Mouse (Mus musculus): ENCODE measurements around the gene Mterf4.
"Not testable (repeated sequence)": the region's sequence is repeated elsewhere in the genome, so short reads cannot be mapped to it uniquely, and the experiment has no call there.

The Mterf4 gene

DNA sequence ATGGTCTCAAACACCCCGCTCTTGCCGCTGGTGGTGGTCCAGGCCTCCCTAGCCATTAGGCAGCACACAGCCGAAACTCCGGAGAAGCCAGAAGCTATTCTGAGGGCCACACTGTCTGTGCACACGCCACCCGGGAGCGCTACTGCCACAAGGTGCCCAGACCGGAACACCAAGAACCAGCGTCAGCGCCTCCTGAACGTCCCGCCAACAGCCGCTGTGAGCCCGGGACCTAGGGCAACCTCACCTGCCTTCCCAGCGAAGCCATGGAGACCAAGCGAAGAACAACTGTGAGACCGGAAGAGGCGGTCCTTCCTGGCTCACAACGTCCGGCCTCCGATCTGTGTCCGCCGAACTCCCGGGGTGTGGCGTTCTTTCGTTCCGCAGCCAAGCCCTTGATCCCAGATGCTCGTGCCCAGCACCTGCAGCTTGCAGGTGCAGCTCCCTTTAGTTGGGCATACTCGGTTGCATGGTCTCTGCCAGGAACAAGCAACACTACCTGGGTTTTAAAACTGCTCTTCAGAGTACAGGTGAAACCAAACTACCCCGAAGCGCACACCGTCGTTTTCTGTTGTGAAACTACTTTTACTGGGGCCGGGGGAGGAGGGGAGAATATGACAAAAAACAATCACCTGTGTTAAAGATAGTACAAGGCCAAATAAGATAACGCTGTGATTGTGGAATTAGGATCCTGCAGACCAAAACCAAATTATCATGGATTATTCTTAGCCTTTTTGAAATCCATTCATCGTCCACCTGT lies at the start of gene Mterf4:
Mterf4 (minus strand) TSS at position 335 of the 757 bp plus-strand sequence.
- ATAC-seq (ENCODE audit: low TSS enrichment) = peak; percentile 99

DNA sequence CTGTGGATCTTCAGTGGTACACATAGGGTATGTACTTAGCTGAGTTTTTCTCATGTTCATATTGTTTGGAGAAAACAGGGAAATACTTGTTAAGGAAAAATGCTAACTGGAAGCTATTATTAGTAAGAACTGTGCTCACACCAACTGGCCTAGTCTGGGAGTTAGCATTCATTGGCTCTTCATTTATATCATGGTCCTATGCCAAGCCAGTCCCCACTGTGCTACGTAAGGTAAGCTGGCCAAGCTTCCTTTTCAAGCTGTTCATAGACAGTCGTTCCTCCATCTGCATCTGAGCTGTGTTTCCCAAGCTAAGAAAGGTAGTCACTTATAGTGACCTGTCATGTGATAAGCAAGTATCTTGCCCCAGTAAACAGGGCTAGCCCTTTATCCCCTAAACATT lies 47.0 kb upstream of the Mterf4 start:
- peak; percentile 76 for ATAC-seq (ENCODE audit: low TSS enrichment)

DNA sequence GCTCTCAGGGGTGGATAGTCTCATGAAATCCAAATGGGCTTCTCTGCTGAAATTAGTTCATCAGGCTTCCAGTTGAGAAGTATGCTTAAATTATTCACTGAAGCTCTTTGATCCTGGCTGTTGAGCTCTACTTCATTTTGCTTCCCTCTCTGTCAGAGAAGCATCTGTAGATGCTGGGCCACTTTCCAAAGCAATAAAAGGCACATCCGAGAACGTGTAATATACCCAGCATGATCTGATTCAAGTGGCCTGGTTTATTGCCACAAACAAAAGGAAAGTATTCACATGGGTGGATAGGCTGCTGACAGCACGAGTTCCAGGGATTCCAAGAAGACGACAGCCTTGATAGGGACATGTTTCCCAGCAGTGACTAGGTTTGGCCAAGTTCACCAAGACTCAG lies 44.0 kb upstream of the Mterf4 start:
- peak; percentile 42; the same call in 1 of the 2 replicates for ATAC-seq (ENCODE audit: low TSS enrichment)

DNA sequence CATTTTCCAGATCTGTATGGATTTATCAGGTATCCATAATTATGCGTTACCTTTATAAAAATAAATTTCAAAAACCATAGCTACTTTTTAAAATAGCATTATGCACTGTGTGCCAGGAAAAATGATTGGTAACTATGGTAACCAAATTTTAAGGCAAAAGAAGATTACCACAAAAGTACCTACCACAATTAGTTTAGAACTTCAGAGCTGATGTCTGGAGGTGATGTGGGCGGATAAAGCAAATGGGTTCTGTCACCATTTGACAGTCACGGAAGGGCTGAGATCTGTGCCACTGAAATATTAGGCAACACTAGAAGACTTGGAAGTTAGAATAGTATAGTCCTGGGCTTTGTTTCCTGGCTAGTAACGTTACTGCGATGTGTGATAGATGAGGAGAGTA lies 41.5 kb upstream of the Mterf4 start:
- no peak for ATAC-seq (ENCODE audit: low TSS enrichment)

DNA sequence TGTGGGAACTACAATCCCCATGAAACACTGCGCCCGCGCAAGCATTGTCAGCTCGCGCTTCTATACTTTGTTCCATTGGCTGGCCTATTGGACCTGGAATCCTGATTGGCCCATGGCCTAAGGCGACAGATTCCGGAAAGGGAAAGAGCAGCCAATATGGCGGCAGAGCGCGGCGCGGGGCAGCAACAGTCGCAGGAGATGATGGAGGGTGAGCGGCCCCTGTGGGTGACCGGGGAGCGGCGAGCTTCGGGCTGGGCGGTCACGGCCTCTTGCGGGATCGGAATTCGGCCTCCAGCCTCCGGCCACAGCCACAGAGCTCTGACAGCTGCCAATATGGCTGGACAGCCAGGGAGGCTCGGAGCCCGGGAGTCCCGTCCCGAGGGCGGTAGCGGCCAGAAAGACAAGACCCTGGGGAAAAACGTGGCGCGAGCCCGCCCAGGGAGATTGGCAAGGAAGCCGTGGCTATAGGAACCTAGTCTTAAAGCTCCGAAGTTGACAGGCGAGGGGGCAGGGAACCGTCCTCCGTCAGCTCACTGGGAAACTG lies 37.9 kb upstream of the Mterf4 start:
- ATAC-seq (ENCODE audit: low TSS enrichment) = peak; percentile 96

DNA sequence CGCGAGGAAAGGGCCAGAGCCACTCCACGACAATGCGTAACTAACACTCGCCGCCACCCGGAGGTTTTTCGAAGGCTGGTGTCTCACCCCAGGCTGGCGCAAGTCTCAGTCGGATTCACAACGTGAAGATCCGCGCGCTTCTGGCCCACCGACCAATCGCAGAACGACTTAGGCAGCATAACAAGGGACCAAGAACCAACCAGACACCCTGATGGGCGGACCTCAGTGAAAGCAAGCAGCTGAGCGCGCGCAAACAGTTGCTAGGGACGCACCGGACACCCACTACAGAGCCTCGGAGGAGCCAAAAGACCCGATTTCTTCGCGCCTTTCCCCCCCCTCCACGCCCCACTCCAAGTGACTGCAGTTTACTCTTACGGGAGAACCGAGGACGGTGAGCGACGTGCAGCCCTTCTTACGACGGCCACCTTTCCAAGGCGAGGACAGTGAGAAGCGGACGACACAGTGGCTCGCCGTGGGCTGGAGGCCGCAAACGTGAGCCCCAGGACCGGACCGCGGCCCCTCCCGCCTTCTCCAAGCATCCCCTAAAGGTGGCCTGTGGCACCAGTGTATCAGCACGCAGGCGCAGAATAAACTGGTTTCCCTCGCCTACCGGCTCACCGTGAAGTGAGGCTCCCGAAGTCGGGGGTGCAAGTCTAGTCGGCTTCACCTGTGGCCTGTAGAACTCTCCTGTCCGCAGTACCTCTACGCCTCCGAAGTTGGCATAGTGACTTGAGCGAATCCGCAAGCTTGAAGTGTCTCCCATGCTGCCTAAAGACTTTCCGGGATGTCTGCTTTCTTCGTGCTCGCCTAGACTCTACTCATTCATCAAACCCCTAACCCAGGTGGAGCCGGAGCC lies 37.2 kb upstream of the Mterf4 start, which contains the start of the genes Ppp1r7 and Pask:
Ppp1r7 (plus strand) TSS at position 207 of the 856 bp plus-strand sequence.
Pask (minus strand) TSS at position 835 of the 856 bp plus-strand sequence.
- peak; percentile 93 for ATAC-seq (ENCODE audit: low TSS enrichment)

DNA sequence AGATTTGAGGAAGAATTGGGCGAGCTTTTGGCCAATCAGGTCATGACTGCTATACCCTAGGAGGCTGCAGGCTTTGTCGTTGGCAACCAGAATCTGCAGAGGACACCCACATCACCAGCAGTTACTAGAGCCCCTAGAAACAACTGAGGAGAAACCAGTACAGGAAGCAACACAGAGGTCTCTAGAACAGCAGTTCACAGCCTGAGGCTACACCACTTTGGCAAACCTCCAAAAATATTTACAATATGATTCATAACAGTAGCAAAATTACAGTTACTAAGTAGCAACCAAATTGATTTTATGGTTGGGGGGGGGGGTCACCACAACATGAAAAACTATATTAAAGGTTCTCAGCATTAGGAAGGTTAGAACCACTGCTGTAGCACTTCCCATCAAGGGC lies 28.9 kb upstream of the Mterf4 start:
- no peak for ATAC-seq (ENCODE audit: low TSS enrichment)

DNA sequence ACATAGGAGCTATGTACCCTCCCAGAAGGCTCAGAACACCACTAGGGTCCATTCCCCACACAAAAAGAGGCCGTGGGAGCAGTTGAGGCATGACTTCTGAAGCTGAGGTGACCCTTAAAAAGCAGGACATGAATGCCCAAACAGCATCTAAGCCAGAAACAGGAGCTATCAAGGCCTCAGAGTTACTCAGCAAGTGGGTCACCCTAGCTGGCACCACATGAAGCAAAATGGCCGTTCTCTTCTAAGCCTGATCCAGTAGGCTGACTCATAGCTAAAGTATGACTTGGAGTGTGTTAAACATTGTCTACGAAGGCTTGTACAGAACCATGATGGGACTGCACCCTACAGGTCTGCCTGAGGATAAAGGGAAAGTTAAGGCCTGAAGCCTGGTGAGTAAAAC lies 20.7 kb upstream of the Mterf4 start:
- no peak for ATAC-seq (ENCODE audit: low TSS enrichment)

DNA sequence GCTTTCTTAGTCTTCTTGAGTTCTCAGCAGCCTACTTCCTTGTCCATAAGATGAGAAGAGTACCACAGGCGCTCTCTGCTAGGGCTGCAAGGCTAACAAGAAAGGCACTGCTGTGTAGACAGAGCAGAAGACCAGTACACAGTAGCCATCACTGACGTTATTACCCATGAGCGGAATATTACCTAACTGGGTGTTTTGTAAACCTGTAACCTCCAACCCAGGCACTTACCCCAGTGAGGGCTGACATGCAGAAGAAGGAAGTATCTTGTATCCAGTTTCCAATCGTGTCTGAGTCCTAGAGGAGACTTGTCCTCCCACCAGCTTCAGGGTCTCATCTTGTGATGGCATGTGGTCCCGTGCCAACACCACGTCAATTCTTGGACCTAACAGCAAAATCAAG lies 18.3 kb upstream of the Mterf4 start:
- no peak for ATAC-seq (ENCODE audit: low TSS enrichment)

DNA sequence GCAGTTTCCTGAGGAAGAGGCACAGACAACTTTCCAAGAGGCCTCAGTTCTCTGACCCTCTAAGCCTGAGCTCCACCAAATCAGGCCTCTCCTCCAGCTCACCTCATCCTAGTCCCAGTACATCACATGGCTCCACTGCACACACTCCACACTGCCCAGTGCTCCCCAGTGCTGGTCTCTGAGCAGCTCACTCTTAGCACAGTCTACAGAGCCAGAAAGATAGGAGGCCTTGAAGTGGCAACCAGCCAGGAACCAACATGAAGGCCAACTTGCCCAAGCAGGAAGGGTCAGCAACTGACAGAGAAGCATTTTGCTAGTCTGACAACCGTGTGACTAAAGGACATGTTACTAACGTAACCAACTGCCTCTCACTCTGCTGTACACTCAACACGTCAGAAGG lies 5.1 kb downstream of the Mterf4 start:
- no peak for ATAC-seq (ENCODE audit: low TSS enrichment)

DNA sequence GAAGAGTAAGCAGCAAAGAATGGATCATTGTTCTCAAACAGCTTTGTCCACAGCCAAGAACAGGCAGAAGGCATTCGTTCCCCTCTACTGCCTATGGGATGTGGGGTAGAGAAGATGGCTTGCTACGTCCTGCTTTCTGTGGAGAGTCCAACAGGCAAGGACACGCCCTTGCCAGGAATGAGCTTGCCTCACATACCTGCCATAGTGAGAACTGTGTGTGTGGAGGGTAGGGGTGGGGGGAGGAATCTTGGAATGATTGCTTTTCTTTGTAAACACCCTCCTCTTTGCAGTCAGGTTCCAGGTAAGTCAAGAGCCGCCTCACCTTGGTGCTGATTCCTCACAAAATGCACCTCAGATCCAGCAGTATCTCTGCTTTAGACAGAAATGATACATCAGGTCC lies 5.9 kb downstream of the Mterf4 start:
- ATAC-seq (ENCODE audit: low TSS enrichment) = no peak

DNA sequence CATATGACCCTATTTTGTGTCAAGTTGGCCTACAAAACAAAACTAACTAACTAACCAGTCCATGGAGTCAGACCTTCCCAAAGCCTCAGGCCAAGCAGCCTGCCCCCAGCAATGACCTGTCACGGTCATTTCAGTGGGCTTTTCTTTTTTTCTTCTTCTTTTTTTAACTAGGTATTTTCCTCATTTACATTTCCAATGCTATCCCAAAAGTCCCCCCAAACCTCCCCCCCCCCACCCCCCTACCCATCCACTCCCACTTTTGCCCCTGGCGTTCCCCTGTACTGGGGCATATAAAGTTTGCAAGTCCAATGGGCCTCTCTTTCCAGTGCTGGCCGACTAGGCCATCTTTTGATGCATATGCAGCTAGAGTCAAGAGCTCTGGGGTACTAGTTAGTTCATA lies 11.2 kb downstream of the Mterf4 start:
- not testable (repeated sequence) for ATAC-seq (ENCODE audit: low TSS enrichment)

DNA sequence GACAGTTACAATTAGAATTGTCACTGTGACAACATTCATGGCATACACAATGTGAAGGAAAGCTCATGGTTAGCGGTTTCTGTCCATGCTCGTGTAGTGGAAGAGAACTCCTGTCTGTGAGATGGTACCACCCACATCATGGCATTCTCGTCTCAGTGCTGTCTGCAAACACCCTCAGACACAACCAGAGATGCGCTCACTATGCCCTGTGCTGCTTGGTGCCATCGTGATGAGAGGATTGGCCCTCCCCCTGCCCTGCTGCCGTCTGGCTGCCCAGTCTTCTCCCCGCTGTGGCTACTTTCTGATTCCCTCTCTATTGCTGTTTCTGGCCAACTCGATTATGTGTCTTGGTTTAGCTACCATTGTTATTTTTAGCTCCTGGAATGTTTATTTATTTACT lies 13.7 kb downstream of the Mterf4 start:
- peak; percentile 67; the same call in 1 of the 2 replicates for ATAC-seq (ENCODE audit: low TSS enrichment)

DNA sequence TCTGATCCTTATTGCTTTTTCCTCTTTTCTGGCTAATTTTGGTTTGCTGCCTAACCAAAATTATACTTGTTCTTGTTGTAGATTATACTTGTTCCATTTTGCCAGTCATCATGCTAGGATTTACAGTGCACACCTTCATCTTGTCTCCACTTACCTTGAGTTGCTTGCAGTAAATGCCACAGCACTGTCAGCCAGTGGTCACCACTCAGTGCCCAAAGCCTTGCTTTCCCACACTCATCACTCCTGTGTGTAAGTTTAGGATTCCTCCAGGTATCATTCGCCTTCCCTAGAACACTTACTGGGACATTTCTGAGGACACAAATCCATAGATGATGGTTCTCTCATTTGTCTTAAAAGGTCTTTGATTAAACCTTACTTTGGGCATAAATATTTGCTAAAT lies 14.1 kb downstream of the Mterf4 start:
- no peak for ATAC-seq (ENCODE audit: low TSS enrichment)

DNA sequence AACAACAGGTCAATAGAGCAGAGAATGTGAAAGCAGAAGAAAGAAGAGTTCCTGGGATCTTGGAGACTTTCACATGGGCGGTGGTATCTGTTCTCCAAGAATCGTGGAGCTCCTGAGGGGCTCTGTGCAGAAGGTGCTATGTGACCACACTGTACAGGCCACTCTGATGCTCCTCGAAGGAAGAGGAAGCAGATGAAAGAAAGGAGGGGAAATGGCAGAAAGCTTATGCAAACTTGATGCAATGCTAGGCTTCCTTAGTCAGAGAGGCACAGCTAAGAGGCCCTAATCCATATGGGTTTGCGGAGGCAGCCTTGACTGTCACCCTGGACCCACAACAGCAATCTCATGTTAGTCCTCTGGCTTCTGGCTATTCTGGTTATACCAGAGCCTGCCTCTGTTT lies 14.8 kb downstream of the Mterf4 start:
- no peak for ATAC-seq (ENCODE audit: low TSS enrichment)

DNA sequence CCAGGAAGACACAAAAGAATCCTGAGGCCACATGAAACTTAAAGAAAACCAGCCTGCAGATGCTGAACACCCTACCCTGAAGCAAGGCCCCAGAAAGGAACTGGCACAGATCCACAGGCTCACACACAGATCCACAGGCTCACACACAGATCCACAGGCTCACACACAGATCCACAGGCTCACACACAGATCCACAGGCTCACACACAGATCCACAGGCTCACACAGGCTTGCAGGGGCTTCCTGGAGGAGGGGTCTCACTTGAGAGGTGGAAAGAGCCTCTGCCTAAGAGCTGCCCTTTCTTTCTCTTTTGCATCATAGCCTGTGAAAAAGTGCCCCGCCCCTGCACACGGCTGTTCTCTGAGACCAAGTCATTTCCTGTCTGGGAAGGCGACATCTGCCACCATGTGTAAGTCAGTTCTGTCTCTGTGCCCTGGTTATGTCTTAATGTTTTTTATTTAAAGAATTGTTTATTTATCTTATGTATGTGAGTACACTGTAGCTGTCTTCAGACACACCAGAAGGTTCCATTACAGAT lies 16.0 kb downstream of the Mterf4 start:
- ATAC-seq (ENCODE audit: low TSS enrichment) = no peak

DNA sequence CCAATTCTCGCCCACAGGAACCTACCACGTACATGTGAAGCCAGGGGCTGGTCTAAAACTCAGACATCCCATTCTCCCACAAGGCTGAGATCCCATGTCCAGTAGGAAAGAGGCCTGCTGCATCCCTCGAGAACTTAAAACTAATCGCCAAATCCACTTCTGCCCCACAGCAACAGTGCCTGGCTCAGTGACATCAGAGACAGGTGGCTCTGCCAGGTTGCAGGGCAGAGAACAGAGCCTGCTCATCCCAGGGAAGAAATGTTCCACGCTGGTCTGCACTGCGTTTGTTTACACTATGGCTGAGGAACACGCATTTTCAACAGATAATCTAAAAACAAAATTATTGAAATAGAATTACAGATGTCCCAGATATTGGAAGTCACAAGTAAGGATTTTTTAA lies 28.7 kb downstream of the Mterf4 start:
- ATAC-seq (ENCODE audit: low TSS enrichment) = no peak

DNA sequence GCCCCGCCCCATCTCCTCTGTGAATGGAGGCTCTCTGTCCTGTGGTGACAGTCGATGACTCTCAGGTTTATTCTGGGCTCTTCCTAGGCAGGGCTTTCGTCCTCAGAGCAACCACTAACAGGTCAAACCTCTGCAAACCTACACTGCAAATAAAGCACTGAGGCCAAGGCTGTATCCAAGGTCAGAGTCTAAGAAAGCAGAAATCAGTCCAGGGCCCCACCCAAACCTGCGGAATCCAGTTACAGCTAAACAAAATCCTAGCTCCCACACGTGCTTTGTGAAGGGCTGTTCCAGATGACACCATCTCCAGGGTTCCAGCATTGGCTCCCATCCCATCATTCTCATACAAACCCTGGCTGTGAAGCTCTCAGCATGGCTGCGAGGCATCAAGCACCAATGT lies 30.2 kb downstream of the Mterf4 start:
- no peak for ATAC-seq (ENCODE audit: low TSS enrichment)

DNA sequence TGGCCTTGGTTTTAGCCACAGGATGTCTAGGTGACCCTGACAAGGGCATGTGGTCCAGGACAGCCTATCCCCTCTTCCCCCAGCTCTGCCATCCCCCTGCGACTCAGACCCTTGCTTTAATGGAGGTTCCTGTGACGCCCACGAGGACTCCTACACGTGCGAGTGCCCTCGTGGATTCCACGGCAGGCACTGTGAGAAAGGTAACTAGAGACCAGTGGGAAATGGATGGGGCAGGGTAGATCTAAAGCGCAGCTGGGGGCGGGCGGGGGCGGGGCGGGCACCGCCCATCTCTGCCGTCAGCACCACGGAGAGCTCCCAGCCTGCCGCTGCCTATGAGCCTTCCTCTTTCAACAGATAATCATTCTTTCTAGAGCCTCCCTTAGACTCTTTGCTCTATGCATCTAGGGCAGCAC lies 33.3 kb downstream of the Mterf4 start:
- ATAC-seq (ENCODE audit: low TSS enrichment) = no peak

DNA sequence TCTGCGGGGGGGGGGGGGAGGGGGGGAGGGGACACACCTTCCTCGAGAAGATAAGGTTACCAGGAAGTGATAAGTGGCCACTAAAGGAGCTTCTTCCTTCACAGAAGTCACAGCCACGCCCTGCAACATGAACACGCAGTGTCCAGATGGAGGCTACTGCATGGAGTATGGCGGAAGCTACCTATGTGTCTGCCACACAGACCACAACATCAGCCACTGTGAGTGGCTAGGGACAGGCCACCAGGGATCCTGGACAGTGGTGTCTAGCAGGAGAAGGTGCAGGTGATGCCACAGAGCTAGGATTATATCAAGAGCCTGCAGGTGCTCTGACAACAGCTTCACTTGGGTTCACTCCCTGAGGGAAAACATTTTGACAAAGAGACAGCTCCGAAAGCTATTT lies 34.0 kb downstream of the Mterf4 start:
- ATAC-seq (ENCODE audit: low TSS enrichment) = no peak

DNA sequence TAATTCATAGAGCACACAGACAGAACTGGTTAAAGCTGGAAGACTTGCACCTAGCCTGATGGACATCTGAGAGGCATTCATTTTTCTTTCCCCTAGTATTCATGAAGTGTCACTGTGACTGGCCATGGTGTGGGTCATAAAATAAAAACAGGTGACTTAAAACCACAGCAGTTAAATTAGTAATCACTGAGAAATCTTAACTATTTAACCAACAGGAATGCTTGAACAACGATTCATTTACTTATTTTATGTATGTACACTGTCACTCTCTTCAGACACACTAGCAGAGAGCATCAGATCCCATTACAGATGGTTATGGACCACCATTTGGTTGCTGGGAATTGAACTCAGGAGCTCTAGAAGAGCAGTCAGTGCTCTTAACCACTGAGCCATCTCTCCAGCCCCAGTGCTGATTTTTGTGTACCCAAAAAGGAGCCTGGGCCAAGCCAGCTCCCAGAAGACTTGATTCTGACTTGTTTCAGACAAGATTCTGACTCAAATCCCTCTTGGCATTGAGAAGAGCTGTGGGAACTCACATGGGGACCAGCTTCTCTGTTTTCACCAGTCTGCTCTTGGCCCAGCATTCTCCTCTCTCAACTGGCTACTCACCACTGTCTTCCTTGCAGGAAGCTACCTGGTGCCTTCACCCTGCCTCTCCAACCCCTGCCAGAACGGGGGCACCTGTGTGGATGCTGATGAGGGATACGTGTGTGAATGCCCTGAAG lies 35.0 kb downstream of the Mterf4 start:
- ATAC-seq (ENCODE audit: low TSS enrichment) = no peak

DNA sequence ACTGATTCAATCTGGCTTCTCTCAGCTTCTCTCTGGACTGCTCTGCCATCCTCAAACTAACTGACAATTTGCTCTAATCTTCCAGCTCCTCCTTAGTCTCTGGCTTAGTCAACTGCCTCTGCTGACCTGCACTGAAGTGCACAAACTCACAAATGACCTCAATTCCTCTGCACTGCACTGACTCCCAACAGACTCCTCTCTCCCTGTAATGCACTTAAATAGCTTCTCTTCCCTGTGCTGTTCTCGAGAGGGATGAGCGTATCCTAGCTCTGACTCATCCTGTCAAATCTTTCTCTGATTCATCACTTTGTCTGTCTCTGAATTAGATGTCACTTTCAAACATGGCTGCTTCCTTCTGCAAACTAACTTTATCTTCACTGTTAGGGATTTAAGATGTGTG lies 37.5 kb downstream of the Mterf4 start:
- ATAC-seq (ENCODE audit: low TSS enrichment) = no peak
